Mouse (Mus musculus) spleen, adult 2 months (tissue): ENCODE measurements around the gene Sod2.

ENCODE experiments used
- CTCF ChIP-seq: fragments of 200-500 bp; IDR thresholded peaks from 2 replicates; pipeline ENCODE4 v1.5.1; 2011; ENCODE audit warnings: mild to moderate bottlenecking, inconsistent platforms; ENCODE audit not compliant: insufficient read depth, insufficient read length, insufficient replicate concordance; ENCODE audit errors: extremely low read depth
- POLR2A ChIP-seq: fragments of 200-500 bp; IDR thresholded peaks from 2 replicates; pipeline ENCODE4 v1.6.1; 2011; ENCODE audit warnings: low read depth, low read length, inconsistent platforms

DNA sequence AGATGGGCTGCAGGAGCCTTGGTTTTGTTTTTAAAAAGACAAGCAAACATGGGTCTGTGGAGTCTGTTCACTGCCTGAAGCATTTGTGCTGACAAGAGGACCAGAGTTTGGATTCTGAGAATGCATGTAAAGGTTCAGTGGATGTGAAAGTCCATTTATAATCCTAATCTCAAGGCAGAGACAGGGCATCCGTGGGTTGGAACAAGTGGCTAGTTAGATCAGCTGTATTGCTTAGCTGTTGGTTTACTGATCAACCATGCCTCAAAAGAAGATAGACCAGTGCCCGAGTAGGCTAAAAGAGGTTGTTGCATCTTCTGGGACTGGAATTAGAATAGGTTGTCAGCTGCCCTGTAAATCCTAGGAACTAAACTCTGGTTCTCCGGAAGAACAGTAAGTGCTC lies 43.2 kb upstream of the Sod2 start:
- TF ChIP-seq POLR2A (no peak), CTCF (no peak)
